Mouse (Mus musculus) intestine, embryonic 16.5 days (tissue): ENCODE results near the gene Oaz3. TPM values are rescaled to one million over a fixed set of nuclear protein-coding genes. Genes with fewer than 3 reads are reported as not detected.

Experiments used
- polyA plus RNA-seq: library from polyadenylated mRNA; unstranded; fragments of >200 nt; fragmentation: Nextera tagmentation; extraction: Ambion mirVana; gene quantifications from 2 replicates; pipeline ENCODE4 v1.2.1, GENCODE M21; 2015

The Oaz3 gene
- polyA plus RNA-seq, 1 experiment from 2014 or later = 0.23 TPM

Other genes with a start within 250 kb of the Oaz3 start
- not detected in 2 replicates for gene Gm5286, start 247.2 kb downstream of the Oaz3 start, polyA plus RNA-seq
- gene Gm4778, start 179.9 kb downstream of the Oaz3 start, polyA plus RNA-seq = not detected in 2 replicates
- 18.5 and 19.4 TPM in 2 replicates for gene Them4, start 133.8 kb downstream of the Oaz3 start, polyA plus RNA-seq
- 0.42 TPM in 1 of 2 replicates, not detected in the other for gene Them5, start 101.8 kb downstream of the Oaz3 start, polyA plus RNA-seq
- gene C2cd4d, start 81.5 kb downstream of the Oaz3 start, polyA plus RNA-seq = 0.38 and 0.71 TPM in 2 replicates
- 11.8 and 14.6 TPM in 2 replicates for gene Rorc, start 71.1 kb downstream of the Oaz3 start, polyA plus RNA-seq
- gene Lingo4, start 45.4 kb downstream of the Oaz3 start, polyA plus RNA-seq = 0.48 and 0.54 TPM in 2 replicates
- gene Tdrkh, start 30.6 kb downstream of the Oaz3 start, polyA plus RNA-seq = 9.0 and 10.3 TPM in 2 replicates
- 68.1 and 77.6 TPM in 2 replicates for gene Mrpl9, start 597 bp downstream of the Oaz3 start, polyA plus RNA-seq
- 18.8 and 24.1 TPM in 2 replicates for gene Celf3, start 34.4 kb upstream of the Oaz3 start, polyA plus RNA-seq
- gene Riiad1, start 36.4 kb upstream of the Oaz3 start, polyA plus RNA-seq = 5.4 TPM in 2 replicates
- gene Snx27, start 138.8 kb upstream of the Oaz3 start, polyA plus RNA-seq = 26.7 and 27.4 TPM in 2 replicates
- not detected in 2 replicates for gene Gm10972, start 199.2 kb upstream of the Oaz3 start, polyA plus RNA-seq
- 11.6 and 12.5 TPM in 2 replicates for gene Tuft1, start 215.0 kb upstream of the Oaz3 start, polyA plus RNA-seq
- gene Selenbp2, start 249.6 kb upstream of the Oaz3 start, polyA plus RNA-seq = 7.0 and 7.1 TPM in 2 replicates